Mouse (Mus musculus) CH12.LX (cell line): ENCODE results near the gene Sesn1.

Experiments used
- CTCF ChIP-seq, 2 experiments: IDR thresholded peaks in 1 of 2; conservative IDR thresholded peaks in 1 of 2; 2 replicates each; pipeline ENCODE4 v1.5.1; 2011 to 2012; ENCODE audit warnings: low read depth in 2 of 2, low read length in 2 of 2, improper control_type of control experiment in 1 of 2, inconsistent platforms in 1 of 2, mild to moderate bottlenecking in 1 of 2, moderate library complexity in 1 of 2
- E2F4 ChIP-seq: IDR thresholded peaks from 2 replicates; pipeline ENCODE4 v1.6.1; 2011; ENCODE audit warnings: low read depth, low read length, improper control_type of control experiment; ENCODE audit not compliant: insufficient replicate concordance
- ELF1 ChIP-seq: IDR thresholded peaks from 2 replicates; pipeline ENCODE4 v1.6.1; 2014; ENCODE audit warnings: low read depth, mild to moderate bottlenecking, inconsistent platforms, low read length, improper control_type of control experiment
- EP300 ChIP-seq: IDR thresholded peaks from 2 replicates; pipeline ENCODE4 v1.6.1; 2011; ENCODE audit warnings: low read length, improper control_type of control experiment
- ETS1 ChIP-seq: conservative IDR thresholded peaks from 2 replicates; pipeline ENCODE4 v1.6.1; 2012; ENCODE audit warnings: low read depth, mild to moderate bottlenecking, inconsistent platforms, low read length, improper control_type of control experiment, moderate library complexity
- GABPA ChIP-seq: IDR thresholded peaks from 2 replicates; pipeline ENCODE4 v1.6.1; 2012; ENCODE audit warnings: low read depth, low read length, improper control_type of control experiment, inconsistent platforms; ENCODE audit not compliant: insufficient replicate concordance
- JUN ChIP-seq: IDR thresholded peaks from 2 replicates; pipeline ENCODE4 v1.6.1; 2011; ENCODE audit warnings: low read depth, mild to moderate bottlenecking, low read length, improper control_type of control experiment, moderate library complexity; ENCODE audit not compliant: insufficient read depth
- MAZ ChIP-seq: IDR thresholded peaks from 2 replicates; pipeline ENCODE4 v1.6.1; 2012; ENCODE audit warnings: low read depth, mild to moderate bottlenecking, inconsistent platforms, low read length, improper control_type of control experiment, moderate library complexity
- MYC ChIP-seq: IDR thresholded peaks from 2 replicates; pipeline ENCODE4 v1.6.1; 2011; ENCODE audit warnings: low read depth, mild to moderate bottlenecking, improper control_type of control experiment, low read length
- NELFE ChIP-seq: IDR thresholded peaks from 2 replicates; pipeline ENCODE4 v1.6.1; 2011; ENCODE audit warnings: low read depth, low read length, improper control_type of control experiment
- POLR2A ChIP-seq: IDR thresholded peaks from 2 replicates; pipeline ENCODE4 v1.6.1; 2011; ENCODE audit warnings: low read depth, mild to moderate bottlenecking, improper control_type of control experiment, low read length
- RAD21 ChIP-seq: IDR thresholded peaks from 2 replicates; pipeline ENCODE4 v1.6.1; 2011; ENCODE audit warnings: low read depth, mild to moderate bottlenecking, low read length, improper control_type of control experiment, moderate library complexity
- ZC3H11A ChIP-seq: IDR thresholded peaks from 2 replicates; pipeline ENCODE4 v1.6.1; 2012; ENCODE audit warnings: low read depth, mild to moderate bottlenecking, inconsistent platforms, low read length, improper control_type of control experiment
- ZNF384 ChIP-seq: IDR thresholded peaks from 2 replicates; pipeline ENCODE4 v1.6.1; 2012; ENCODE audit warnings: low read depth, low read length, improper control_type of control experiment, inconsistent platforms

- TF ChIP-seq ZNF384 (no peak), CTCF (conservative IDR thresholded peaks at IDR 0.05 in 1 of 2, IDR thresholded peaks at IDR 0.05 in 1 of 2; ENCODE audit: low read depth in 2 of 2, low read length in 2 of 2) (no peak), MAZ (no peak), E2F4 (no peak), NELFE (no peak), POLR2A (no peak), ZC3H11A (no peak), EP300 (no peak), MYC (no peak), JUN (no peak), GABPA (no peak), ELF1 (no peak), ETS1 (no peak), RAD21 (no peak)
These were observed 79.8 kb downstream of the Sesn1 start for GRCm38 (mm10) chr10:41889566-41889965.
